Mouse (Mus musculus): ENCODE data around the gene Panx2.

Panx2 gene

GRCm38 (mm10) chr15:89059161-89059931 is at the start of gene Panx2:
Panx2 (plus strand) TSS chr15:89059734.
- no peak for DNase-seq (ENCODE audit: low read depth)

GRCm38 (mm10) chr15:89016722-89017121 is 42.8 kb upstream of the Panx2 start:
- DNase-seq (ENCODE audit: low read depth): no peak

- no peak for DNase-seq (ENCODE audit: low read depth)
These were observed 39.4 kb upstream of the Panx2 start for GRCm38 (mm10) chr15:89020085-89020484.

GRCm38 (mm10) chr15:89020492-89020891 is 39.0 kb upstream of the Panx2 start:
- DNase-seq (ENCODE audit: low read depth): no peak

GRCm38 (mm10) chr15:89044381-89044780 is 15.2 kb upstream of the Panx2 start:
- DNase-seq (ENCODE audit: low read depth): no peak

- no peak for DNase-seq (ENCODE audit: low read depth)
These were observed 13.2 kb upstream of the Panx2 start for GRCm38 (mm10) chr15:89046356-89046755.

GRCm38 (mm10) chr15:89054666-89055065 is 4.9 kb upstream of the Panx2 start:
- no peak for DNase-seq (ENCODE audit: low read depth)

GRCm38 (mm10) chr15:89058736-89059135 is 798 bp upstream of the Panx2 start:
- DNase-seq (ENCODE audit: low read depth): no peak

- DNase-seq (ENCODE audit: low read depth): no peak
These were observed 623 bp downstream of the Panx2 start for GRCm38 (mm10) chr15:89060032-89060681.

- DNase-seq (ENCODE audit: low read depth): no peak
These were observed 1.4 kb downstream of the Panx2 start for GRCm38 (mm10) chr15:89060811-89061460.

GRCm38 (mm10) chr15:89061761-89062517 is 2.4 kb downstream of the Panx2 start:
- DNase-seq (ENCODE audit: low read depth): no peak

- no peak for DNase-seq (ENCODE audit: low read depth)
These were observed 3.0 kb downstream of the Panx2 start for GRCm38 (mm10) chr15:89062518-89062910.

- DNase-seq (ENCODE audit: low read depth): no peak
These were observed 3.5 kb downstream of the Panx2 start for GRCm38 (mm10) chr15:89063001-89063400.

- no peak for DNase-seq (ENCODE audit: low read depth)
These were observed 4.0 kb downstream of the Panx2 start for GRCm38 (mm10) chr15:89063536-89063935.

- DNase-seq (ENCODE audit: low read depth): no peak
These were observed 5.4 kb downstream of the Panx2 start for GRCm38 (mm10) chr15:89064891-89065290.

- no peak for DNase-seq (ENCODE audit: low read depth)
These were observed 8.1 kb downstream of the Panx2 start for GRCm38 (mm10) chr15:89067609-89068008.

- no peak for DNase-seq (ENCODE audit: low read depth)
These were observed 8.7 kb downstream of the Panx2 start for GRCm38 (mm10) chr15:89068226-89068625.

GRCm38 (mm10) chr15:89069336-89069840 is 9.9 kb downstream of the Panx2 start:
- DNase-seq (ENCODE audit: low read depth): no peak

GRCm38 (mm10) chr15:89070606-89071005 is 11.1 kb downstream of the Panx2 start:
- no peak for DNase-seq (ENCODE audit: low read depth)

GRCm38 (mm10) chr15:89073993-89074603 is 14.6 kb downstream of the Panx2 start:
- no peak for DNase-seq (ENCODE audit: low read depth)

GRCm38 (mm10) chr15:89074613-89075477 is 15.3 kb downstream of the Panx2 start, which contains the start of gene Trabd:
Trabd (plus strand) TSS chr15:89075124.
- no peak for DNase-seq (ENCODE audit: low read depth)
